Mouse (Mus musculus) layer of hippocampus, adult 11-12 months (tissue): ENCODE data around the gene Cd36.

Experiments used
- DNase-seq: peaks from one replicate; pipeline ENCODE4 v3.0.0; 2022; ENCODE audit warnings: low spot score

Cd36 gene

DNA sequence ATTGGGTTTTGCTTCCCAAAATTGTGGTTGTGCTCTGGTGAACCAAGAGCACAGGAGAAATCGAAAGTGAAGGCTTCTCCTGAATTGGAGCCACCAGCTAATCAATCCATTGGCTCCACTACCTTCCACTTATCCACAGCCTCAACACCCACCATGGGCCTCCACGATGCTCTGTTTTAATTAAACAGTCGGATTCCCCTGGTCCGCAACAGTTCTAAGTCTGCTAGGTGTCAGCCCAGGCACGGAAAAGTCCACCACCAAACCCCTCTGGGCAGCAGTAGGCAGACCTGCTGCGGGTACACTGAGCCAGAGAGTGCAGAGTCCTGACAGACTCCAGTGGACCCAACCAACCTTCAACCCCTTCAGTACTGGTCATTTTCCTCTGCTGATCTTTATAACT is 112.0 kb downstream of the Cd36 start:
- peak; percentile 8 for DNase-seq

DNA sequence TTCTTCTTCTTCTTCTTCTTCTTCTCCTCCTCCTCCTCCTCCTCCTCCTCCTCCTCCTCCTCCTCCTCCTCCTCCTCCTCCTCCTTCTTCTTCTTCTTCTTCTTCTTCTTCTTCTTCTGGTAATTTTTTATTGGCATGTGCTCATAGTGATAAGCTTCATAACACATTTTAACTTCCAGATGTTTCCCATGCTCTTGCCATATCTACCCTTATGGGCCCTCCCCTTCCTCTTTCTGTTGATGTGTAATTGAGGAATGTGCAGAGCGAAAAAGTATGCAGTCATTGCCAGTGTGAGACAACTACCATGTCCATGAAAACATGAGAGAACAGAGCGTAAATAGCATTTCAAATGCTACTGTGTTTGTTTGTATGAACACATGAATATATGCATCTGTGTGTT is 118.3 kb downstream of the Cd36 start:
- no peak for DNase-seq

DNA sequence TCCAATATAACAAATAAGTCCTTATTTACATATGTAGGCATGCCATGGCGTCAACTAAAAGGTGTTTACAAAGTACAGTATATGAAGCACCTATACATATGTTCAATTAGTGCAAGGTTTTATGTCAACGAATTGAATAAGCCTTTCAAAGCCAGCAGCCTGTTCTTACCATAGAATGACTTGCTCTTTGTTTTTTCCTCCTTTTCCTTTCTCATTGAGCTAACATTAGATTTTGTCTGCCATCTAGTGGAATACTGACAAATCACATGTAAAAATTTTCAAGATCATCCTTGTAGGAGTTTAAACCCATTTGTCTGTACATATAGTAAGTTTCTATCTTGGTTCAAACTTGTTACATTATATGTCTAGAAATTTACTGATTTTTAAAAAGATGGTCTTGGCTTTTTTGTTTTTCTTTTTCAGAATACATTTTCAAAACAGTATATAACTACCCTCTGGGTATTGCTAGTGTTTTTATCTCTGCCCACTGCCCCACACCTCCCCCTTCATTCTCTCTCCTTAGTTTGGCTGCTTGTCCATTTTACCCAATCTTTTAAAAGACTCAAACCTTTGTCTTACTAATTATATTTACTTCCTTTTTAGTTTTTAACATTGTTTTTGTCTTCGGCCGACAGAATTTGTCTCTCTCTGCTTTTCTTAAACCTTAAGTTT is 122.5 kb downstream of the Cd36 start:
- no peak for DNase-seq

DNA sequence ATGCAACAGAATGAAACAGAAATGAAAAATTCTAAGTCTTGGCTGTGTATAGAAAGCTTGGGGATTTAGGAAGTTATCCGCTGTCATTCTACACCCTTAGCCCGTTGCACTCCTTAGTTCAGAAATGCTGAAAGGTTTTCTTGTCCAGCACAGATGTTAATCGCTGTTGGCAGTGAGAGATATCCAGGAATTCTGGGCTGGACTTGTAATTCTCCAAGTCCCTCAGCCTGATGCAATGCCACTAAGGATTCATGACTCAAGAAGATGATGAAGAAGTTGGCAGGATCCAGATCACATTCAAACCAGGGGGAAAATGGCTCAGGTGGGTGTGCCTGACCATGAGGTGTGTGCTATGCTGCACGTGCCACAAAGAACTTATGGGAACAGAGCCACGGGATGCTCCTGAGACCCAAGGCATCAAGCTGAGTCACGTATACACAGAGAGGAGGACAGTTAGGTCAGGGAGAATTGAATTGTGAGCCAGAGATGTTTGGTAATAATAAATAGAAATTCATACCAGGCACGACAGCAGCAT is 135.1 kb downstream of the Cd36 start:
- DNase-seq: no peak

DNA sequence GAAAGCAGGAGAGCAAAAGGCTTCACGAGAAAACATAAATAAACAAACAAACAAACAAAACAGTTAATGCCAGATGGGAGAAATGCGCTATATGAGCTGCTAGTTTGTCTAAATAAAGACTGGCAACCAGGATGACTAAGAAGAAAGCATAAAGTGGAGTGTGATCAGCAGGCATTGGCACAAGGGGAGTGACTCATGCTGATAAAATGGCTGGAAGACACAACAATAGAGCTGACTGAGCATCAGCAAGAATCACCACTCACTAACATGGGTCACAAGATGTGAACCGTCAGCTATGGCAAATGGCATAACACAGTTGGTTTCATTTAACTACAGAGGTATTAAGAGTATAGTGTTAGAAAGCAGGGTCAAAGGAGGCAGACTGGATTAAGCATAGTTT is 140.3 kb downstream of the Cd36 start:
- DNase-seq: no peak

DNA sequence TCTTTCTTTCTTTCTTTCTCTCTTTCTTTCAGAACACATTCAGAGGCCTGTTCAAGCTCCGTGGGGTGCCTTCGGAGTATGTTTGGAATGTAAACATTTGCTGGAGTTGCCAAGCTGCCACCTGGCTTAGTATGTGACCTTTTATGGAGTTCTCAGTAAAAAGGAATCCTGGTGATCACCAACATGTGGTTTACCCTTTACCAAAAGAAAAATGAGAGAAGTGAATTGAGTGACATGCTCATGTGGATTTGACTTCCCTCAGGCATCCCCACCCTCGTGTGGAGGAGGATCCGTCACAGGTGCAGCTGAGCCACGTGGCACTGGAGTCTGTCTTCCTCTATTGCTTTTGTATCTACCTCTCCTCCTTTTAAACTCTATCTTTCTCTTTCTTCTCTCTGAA is 141.5 kb downstream of the Cd36 start:
- no peak for DNase-seq

DNA sequence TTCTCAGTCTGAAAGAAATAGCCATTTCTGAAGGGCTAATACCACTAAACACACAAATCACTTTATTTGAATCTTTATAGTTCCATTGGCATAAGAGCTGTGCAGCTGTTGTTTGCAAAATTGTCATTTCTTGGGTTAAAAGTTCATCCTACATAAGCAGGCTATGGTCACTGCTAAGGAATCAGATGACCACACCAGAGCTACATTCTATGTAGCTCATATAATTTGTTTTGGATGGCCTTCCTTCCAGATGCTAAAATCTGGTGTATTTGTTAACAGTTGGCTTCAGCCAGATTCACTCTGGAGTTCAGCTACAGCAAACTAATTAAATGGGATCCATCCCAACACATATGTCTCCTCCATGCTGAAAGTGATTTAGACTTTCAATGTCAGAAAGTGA is 142.1 kb downstream of the Cd36 start:
- DNase-seq: no peak

DNA sequence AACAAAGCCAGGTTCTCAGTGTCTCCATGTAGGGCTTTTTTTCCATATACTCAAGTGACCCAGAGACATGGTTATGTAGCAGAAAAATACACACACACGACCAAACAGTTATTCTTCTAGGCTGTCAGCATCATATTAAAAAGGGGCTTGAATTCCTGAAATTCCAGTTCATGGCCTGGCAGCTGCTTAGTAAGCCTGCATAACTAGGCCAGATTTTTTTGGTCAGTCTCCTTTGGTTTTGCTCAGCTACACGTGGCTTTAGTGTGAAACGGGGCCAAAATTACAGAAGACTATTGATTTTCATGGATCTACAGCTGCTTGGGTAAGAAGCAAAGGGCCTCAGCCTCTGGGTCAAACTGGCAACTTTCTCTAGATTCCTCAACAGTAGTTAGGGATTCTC is 148.8 kb downstream of the Cd36 start:
- no peak for DNase-seq
